Mouse (Mus musculus): Measurements from ENCODE around the gene Gm20388.
"Not testable (repeated sequence)": the region's sequence is repeated elsewhere in the genome, so short reads cannot be mapped to it uniquely, and the experiment has no call there.

DNA sequence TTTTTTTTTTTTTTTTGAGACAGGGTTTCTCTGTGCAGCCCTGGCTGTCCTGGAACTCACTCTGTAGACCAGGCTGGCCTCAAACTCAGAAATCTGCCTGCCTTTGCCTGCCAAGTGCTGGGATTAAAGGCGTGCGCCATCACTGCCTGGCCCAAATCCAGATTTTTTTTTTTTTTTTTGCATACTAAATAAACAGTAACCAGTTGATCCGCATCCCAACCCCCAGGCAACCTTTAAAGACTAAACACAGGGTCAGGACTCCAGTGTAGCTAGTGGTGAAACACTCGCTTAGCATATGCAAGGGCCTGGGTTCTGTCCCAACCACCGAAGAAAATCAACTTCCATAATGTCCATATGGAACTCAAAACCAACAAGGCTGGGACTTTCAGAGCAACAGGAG is 4049.9 kb downstream of the Gm20388 start:
- TF ChIP-seq POLR2A (IDR thresholded peaks at IDR 0.05; ENCODE audit: borderline replicate concordance, extremely low read depth, insufficient read depth, insufficient read length, poor library complexity, severe bottlenecking); CTCF (IDR thresholded peaks at IDR 0.05; ENCODE audit: borderline replicate concordance, extremely low read depth, insufficient read depth, insufficient read length): not testable (repeated sequence)

All from brain, embryonic 14.5 days (tissue).